Comparison of ENCODE assay signal across 10 mouse cellular contexts in the genomic region with DNA sequence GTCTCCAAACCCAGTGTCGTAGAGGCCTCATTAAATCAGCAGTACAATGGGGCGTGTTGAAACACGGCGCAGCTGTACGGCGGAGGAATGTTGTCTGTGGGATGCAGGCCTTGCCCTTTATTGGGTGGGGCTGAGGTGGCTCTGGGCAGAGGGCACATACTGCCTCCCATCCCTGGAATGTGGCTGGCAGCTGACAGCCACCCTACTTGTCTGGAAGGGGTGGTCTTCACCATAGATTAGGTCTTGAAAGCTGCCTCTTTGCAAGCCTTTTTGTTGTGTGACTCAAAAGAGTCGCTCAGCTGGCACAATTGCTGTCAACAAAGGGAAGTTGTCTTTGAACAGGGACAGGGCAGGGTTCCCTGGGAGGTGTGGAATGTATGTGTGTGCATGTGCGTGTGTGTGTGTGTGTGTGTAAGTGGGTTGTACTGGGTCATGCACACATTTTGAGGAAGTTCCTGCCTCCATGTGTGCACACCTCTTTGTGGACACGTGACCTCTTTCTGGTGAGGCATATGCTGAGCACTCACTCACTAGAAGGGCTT. TPM values are rescaled to one million over a fixed set of nuclear protein-coding genes. Genes with fewer than 3 reads are reported as not detected.
DNase-seq lines count a peak whose midpoint lies in the region; ATAC-seq and TF ChIP-seq lines count a peak whose summit lies in the region.
"Had no signal": no experiment of that assay in that cellular context is flagged by ENCODE, and none has a peak within 500 bp of the region (broad histone marks: within the 10 kb centered on the region; RNA-seq: fewer than 3 reads in every experiment).

No protein-coding gene starts in this region.

- no peak for TF ChIP-seq CTCF in intestine, postnatal 0 days (IDR thresholded peaks at IDR 0.05; ENCODE audit: low read depth)

- ATAC-seq in limb, embryonic 13.5 days (ENCODE audit: low FRiP score, low read depth): 0 out of 2 replicates have a peak, but pooled peaks have one; percentile 24
- peak; percentile 76; the same call in 1 of the 2 replicates for ATAC-seq in embryonic facial prominence, embryonic 13.5 days (ENCODE audit: insufficient number of reproducible peaks, insufficient read depth, low FRiP score, low TSS enrichment, low read depth)
- peak; percentile 61 for ATAC-seq in intestine, postnatal 0 days
- no peak for ATAC-seq in monocyte, adult 5-6 weeks (replicated peaks; ENCODE audit: insufficient number of reproducible peaks, low FRiP score, low TSS enrichment, poor library complexity, severe bottlenecking)

- H3K27me3 ChIP-seq in limb, embryonic 13.5 days: no peaks in the 10 kb centered on the region
- H3K27me3 ChIP-seq in limb, embryonic 10.5 days (ENCODE audit: low read depth, poor library complexity, severe bottlenecking): no peaks in the 10 kb centered on the region
- H3K27me3 ChIP-seq in embryonic facial prominence, embryonic 13.5 days: no peaks in the 10 kb centered on the region
- H3K27me3 ChIP-seq in intestine, postnatal 0 days (replicated peaks; ENCODE audit: control insufficient read depth, insufficient read depth, low read length): no peaks in the 10 kb centered on the region
- no peaks in the 10 kb centered on the region for H3K27me3 ChIP-seq in splenic B cell, adult 2 months (ENCODE audit: control insufficient read depth, insufficient read depth, low read length, poor library complexity, severe bottlenecking)

- H3K9me3 ChIP-seq in limb, embryonic 13.5 days: no peaks in the 10 kb centered on the region
- H3K9me3 ChIP-seq in limb, embryonic 10.5 days (replicated peaks): no peaks in the 10 kb centered on the region
- H3K9me3 ChIP-seq in embryonic facial prominence, embryonic 13.5 days: no peaks in the 10 kb centered on the region
- H3K9me3 ChIP-seq in intestine, postnatal 0 days (ENCODE audit: control insufficient read depth): no peaks in the 10 kb centered on the region

- DNase-seq in limb, embryonic 10.5 days (ENCODE audit: low spot score): no peak
- peak; percentile 3 for DNase-seq in splenic B cell, adult 2 months (ENCODE audit: low read depth, low spot score)
- no peak for DNase-seq in cerebellum, postnatal 10 days
- no peak for DNase-seq in thymus, adult 18-20 months
- DNase-seq: thymus, postnatal 25 days had no signal

- H3K9ac ChIP-seq in limb, embryonic 13.5 days: no peak overlapping the region
- H3K9ac ChIP-seq in embryonic facial prominence, embryonic 13.5 days: no peak overlapping the region
- H3K9ac ChIP-seq in intestine, postnatal 0 days (ENCODE audit: low read depth, low read length): no peak overlapping the region

- WGBS in limb, embryonic 13.5 days: 69% methylated on average over 9 of the region's 9 CpGs
- 81% methylated on average over 9 of the region's 9 CpGs for WGBS in limb, embryonic 10.5 days
- WGBS in embryonic facial prominence, embryonic 13.5 days: 60% methylated on average over 9 of the region's 9 CpGs
- WGBS in intestine, postnatal 0 days: 30% methylated on average over 9 of the region's 9 CpGs

- peaks cover 4% of the 10 kb centered on the region; the same call in 1 of the 2 replicates for H3K4me1 ChIP-seq in limb, embryonic 13.5 days
- no peaks in the 10 kb centered on the region for H3K4me1 ChIP-seq in limb, embryonic 10.5 days
- H3K4me1 ChIP-seq in embryonic facial prominence, embryonic 13.5 days: no peaks in the 10 kb centered on the region
- 0 out of 2 replicates have a peak, but pooled peaks cover 3% of the 10 kb centered on the region for H3K4me1 ChIP-seq in intestine, postnatal 0 days (replicated peaks; ENCODE audit: control insufficient read depth, insufficient read depth, low read length)

- H3K36me3 ChIP-seq in limb, embryonic 13.5 days: no peaks in the 10 kb centered on the region
- no peaks in the 10 kb centered on the region for H3K36me3 ChIP-seq in limb, embryonic 10.5 days
- no peaks in the 10 kb centered on the region for H3K36me3 ChIP-seq in embryonic facial prominence, embryonic 13.5 days
- H3K36me3 ChIP-seq in intestine, postnatal 0 days (ENCODE audit: control insufficient read depth, insufficient read depth): no peaks in the 10 kb centered on the region
- H3K36me3 ChIP-seq in splenic B cell, adult 2 months (ENCODE audit: control insufficient read depth, insufficient read depth, low read length, poor library complexity, severe bottlenecking): no peaks in the 10 kb centered on the region

- no peak overlapping the region for H3K27ac ChIP-seq in limb, embryonic 13.5 days
- no peak overlapping the region for H3K27ac ChIP-seq in limb, embryonic 10.5 days
- H3K27ac ChIP-seq in embryonic facial prominence, embryonic 13.5 days: no peak overlapping the region
- H3K27ac ChIP-seq in intestine, postnatal 0 days (ENCODE audit: low read depth, low read length): no peak overlapping the region

- no peak overlapping the region for H3K4me3 ChIP-seq in limb, embryonic 13.5 days
- no peak overlapping the region for H3K4me3 ChIP-seq in limb, embryonic 10.5 days
- H3K4me3 ChIP-seq in embryonic facial prominence, embryonic 13.5 days: no peak overlapping the region
- H3K4me3 ChIP-seq in intestine, postnatal 0 days (ENCODE audit: low read depth, low read length): no peak overlapping the region

- no peak overlapping the region for H3K4me2 ChIP-seq in limb, embryonic 13.5 days (replicated peaks)
- H3K4me2 ChIP-seq in embryonic facial prominence, embryonic 13.5 days: no peak overlapping the region
- H3K4me2 ChIP-seq in intestine, postnatal 0 days (replicated peaks; ENCODE audit: low read depth): no peak overlapping the region

RNA-seq across cellular contexts. Expression of gene Stab2, which starts 8.4 kb away (rescaled TPM):
- 0.22 and 0.32 TPM in 2 replicates for polyA plus RNA-seq in limb, embryonic 13.5 days (2015; fragmentation: Nextera tagmentation; extraction: Ambion mirVana)
- 0.31 and 0.56 TPM in 2 replicates for polyA plus RNA-seq in limb, embryonic 10.5 days (2016; fragmentation: Nextera tagmentation; extraction: Ambion mirVana)
- 0.67 and 0.91 TPM in 2 replicates for polyA plus RNA-seq in embryonic facial prominence, embryonic 13.5 days (2015; fragmentation: Nextera tagmentation; extraction: Ambion mirVana)
- 0.66 and 1.1 TPM in 2 replicates for polyA plus RNA-seq in intestine, postnatal 0 days (2015; fragmentation: Nextera tagmentation; extraction: Ambion mirVana)
- total RNA-seq in monocyte, adult 5-6 weeks (2017): not detected in 3 replicates

RNA-seq across cellular contexts. Expression of gene 1700113H08Rik, which starts 41.6 kb away (rescaled TPM):
- not detected in 2 replicates for polyA plus RNA-seq in limb, embryonic 13.5 days (2015; fragmentation: Nextera tagmentation; extraction: Ambion mirVana)
- polyA plus RNA-seq in limb, embryonic 10.5 days (2016; fragmentation: Nextera tagmentation; extraction: Ambion mirVana): not detected in 2 replicates
- polyA plus RNA-seq in embryonic facial prominence, embryonic 13.5 days (2015; fragmentation: Nextera tagmentation; extraction: Ambion mirVana): not detected in 2 replicates
- polyA plus RNA-seq in intestine, postnatal 0 days (2015; fragmentation: Nextera tagmentation; extraction: Ambion mirVana): 0.20 and 0.22 TPM in 2 replicates
- 1.9 TPM in 1 of 3 replicates, not detected in the others for total RNA-seq in monocyte, adult 5-6 weeks (2017)
- total RNA-seq: left cerebral cortex, postnatal 36 days had no signal
